Mouse (Mus musculus) forebrain, embryonic 15.5 days (tissue): ENCODE results near the gene Zfp639. TPM values are rescaled to one million over a fixed set of nuclear protein-coding genes. Genes with fewer than 3 reads are reported as not detected.

ENCODE experiments used
- ATAC-seq: fragments of 200-750 bp; cut with Nextera tagmentation; replicated peaks from 2 replicates; pipeline ENCODE4 v1.8.0; 2017; ENCODE audit warnings: mild to moderate bottlenecking, moderate TSS enrichment, moderate library complexity
- H3K27ac ChIP-seq: fragments of 300-500 bp; sonication (generic); replicated peaks from 2 replicates; pipeline ENCODE4 v1.5.1; 2015; ENCODE audit warnings: mild to moderate bottlenecking, inconsistent platforms
- H3K27me3 ChIP-seq: fragments of 300-500 bp; sonication (generic); 2 replicates; pipeline ENCODE4 v1.6.1; 2015; ENCODE audit warnings: inconsistent platforms
- H3K36me3 ChIP-seq: fragments of 300-500 bp; sonication (generic); 2 replicates; pipeline ENCODE4 v1.6.1; 2015; ENCODE audit warnings: mild to moderate bottlenecking, inconsistent platforms
- H3K4me1 ChIP-seq: fragments of 300-500 bp; sonication (generic); 2 replicates; pipeline ENCODE4 v1.6.1; 2015; ENCODE audit warnings: inconsistent platforms
- H3K4me2 ChIP-seq: fragments of 300-500 bp; sonication (generic); replicated peaks from 2 replicates; pipeline ENCODE4 v1.6.1; 2015; ENCODE audit warnings: mild to moderate bottlenecking, inconsistent platforms
- H3K4me3 ChIP-seq: fragments of 300-500 bp; sonication (generic); 2 replicates; pipeline ENCODE4 v1.5.1; 2015; ENCODE audit warnings: mild to moderate bottlenecking, inconsistent platforms
- H3K9ac ChIP-seq: fragments of 300-500 bp; sonication (generic); replicated peaks from 2 replicates; pipeline ENCODE4 v1.6.1; 2015; ENCODE audit warnings: mild to moderate bottlenecking, inconsistent platforms
- H3K9me3 ChIP-seq: fragments of 300-500 bp; sonication (generic); 2 replicates; pipeline ENCODE4 v1.6.1; 2016; ENCODE audit warnings: inconsistent platforms
- WGBS: fragments of 180-500 bp; shearing (Covaris S2); methylation state at CpG from one replicate; pipeline ENCODE4 v1.1.7; 2015; ENCODE audit warnings: mixed read lengths; 5-methylcytosine and 5-hydroxymethylcytosine counted together
- polyA plus RNA-seq: library from polyadenylated mRNA; unstranded; fragments of >200 nt; fragmentation: Nextera tagmentation; extraction: Ambion mirVana; gene quantifications from 2 replicates; pipeline ENCODE4 v1.2.1, GENCODE M21; 2015

Zfp639 gene
- polyA plus RNA-seq, 1 experiment from 2014 or later = 39.3 TPM

DNA sequence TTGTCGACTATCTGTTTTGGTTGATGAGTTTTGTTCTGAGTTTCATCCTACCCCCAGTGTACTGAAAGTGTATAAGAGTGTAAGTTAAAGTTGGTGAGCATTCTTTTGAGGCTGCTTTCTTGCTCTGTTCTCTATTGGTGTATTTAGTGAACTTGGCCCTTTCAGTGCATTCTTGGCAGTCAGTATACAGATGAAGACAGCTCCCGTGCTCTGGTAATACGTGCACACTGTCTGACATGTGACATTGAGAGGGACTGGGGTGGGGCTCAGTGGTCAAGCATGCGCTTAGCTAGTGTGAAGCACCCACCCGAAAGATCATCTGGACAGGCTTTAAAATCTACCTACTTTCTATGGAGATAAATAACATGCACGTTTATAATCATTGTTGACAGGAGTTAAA, 53.3 kb downstream of the Zfp639 start:
- Histone ChIP-seq H3K9me3 (no peaks in the 10 kb centered on the region), H3K27ac (no peak overlapping the region), H3K9ac (no peak overlapping the region), H3K36me3 (peaks cover 59% of the 10 kb centered on the region), H3K4me2 (no peak overlapping the region), H3K4me1 (no peaks in the 10 kb centered on the region), H3K27me3 (no peaks in the 10 kb centered on the region), H3K4me3 (no peak overlapping the region)
- WGBS = 94% methylated on average over 6 of the region's 6 CpGs
- ATAC-seq = no peak

Other genes starting within 250 kb of the Zfp639 start
- 6.4 and 6.5 TPM in 2 replicates for gene Zmat3, start 144.2 kb upstream of the Zfp639 start, polyA plus RNA-seq
- gene Pik3ca, start 112.6 kb upstream of the Zfp639 start, polyA plus RNA-seq = 14.8 and 17.6 TPM in 2 replicates
- gene Kcnmb3, start 18.0 kb upstream of the Zfp639 start, polyA plus RNA-seq = 0.14 and 0.25 TPM in 2 replicates
- gene Mfn1, start 19.2 kb downstream of the Zfp639 start, polyA plus RNA-seq = 34.4 and 35.6 TPM in 2 replicates
- 70.9 and 71.8 TPM in 2 replicates for gene Gnb4, start 106.3 kb downstream of the Zfp639 start, polyA plus RNA-seq
- 126 and 139 TPM in 2 replicates for gene Actl6a, start 196.0 kb downstream of the Zfp639 start, polyA plus RNA-seq
- gene Ndufb5, start 226.7 kb downstream of the Zfp639 start, polyA plus RNA-seq = 287 and 299 TPM in 2 replicates
- 36.6 and 38.1 TPM in 2 replicates for gene Mrpl47, start 227.3 kb downstream of the Zfp639 start, polyA plus RNA-seq